Mouse (Mus musculus): ENCODE results near the gene Focad. TPM values are rescaled to one million over a fixed set of nuclear protein-coding genes. Genes with fewer than 3 reads are reported as not detected.

The Focad gene
- polyA plus RNA-seq, 1 experiment: 4.7 TPM

GRCm38 (mm10) chr4:88117942-88118341, 23.5 kb downstream of the Focad start:
- H3K36me3 ChIP-seq (ENCODE audit: control insufficient read depth, insufficient read depth, low read length): no peaks in the 10 kb centered on the region
- 0 out of 2 replicates have a peak, but pooled peaks cover 3% of the 10 kb centered on the region for H3K4me1 ChIP-seq (ENCODE audit: control insufficient read depth, insufficient read depth, insufficient read length)
- no peaks in the 10 kb centered on the region for H3K27me3 ChIP-seq (ENCODE audit: control insufficient read depth, insufficient read depth, low read length)
- H3K4me3 ChIP-seq (ENCODE audit: extremely low read depth, insufficient read depth, insufficient read length): no peak overlapping the region
- no peak for DNase-seq (ENCODE audit: low read depth in 1 of 2, low spot score in 2 of 2)
- H3K27ac ChIP-seq (ENCODE audit: insufficient read depth, low read length): no peak overlapping the region
- TF ChIP-seq CTCF (IDR thresholded peaks at IDR 0.05; ENCODE audit: extremely low read depth, insufficient read depth, insufficient read length, insufficient replicate concordance) (no peak), POLR2A (IDR thresholded peaks at IDR 0.05; ENCODE audit: low read depth, low read length) (no peak)

- Histone ChIP-seq H3K27ac (ENCODE audit: insufficient read depth, low read length) (no peak overlapping the region), H3K27me3 (ENCODE audit: control insufficient read depth, insufficient read depth, low read length) (no peaks in the 10 kb centered on the region), H3K4me3 (ENCODE audit: extremely low read depth, insufficient read depth, insufficient read length) (no peak overlapping the region), H3K4me1 (ENCODE audit: control insufficient read depth, insufficient read depth, insufficient read length) (0 out of 2 replicates have a peak, but pooled peaks cover 3% of the 10 kb centered on the region), H3K36me3 (ENCODE audit: control insufficient read depth, insufficient read depth, low read length) (no peaks in the 10 kb centered on the region)
- TF ChIP-seq POLR2A (IDR thresholded peaks at IDR 0.05; ENCODE audit: low read depth, low read length): no peak
- TF ChIP-seq CTCF (IDR thresholded peaks at IDR 0.05; ENCODE audit: extremely low read depth, insufficient read depth, insufficient read length, insufficient replicate concordance): no peak
- 66% methylated on average over 5 of the region's 5 CpGs for WGBS
- no peak for DNase-seq (ENCODE audit: low read depth in 1 of 2, low spot score in 2 of 2)
These were observed 24.4 kb downstream of the Focad start for GRCm38 (mm10) chr4:88118750-88119395.

- Histone ChIP-seq H3K27ac (ENCODE audit: insufficient read depth, low read length) (no peak overlapping the region), H3K36me3 (ENCODE audit: control insufficient read depth, insufficient read depth, low read length) (no peaks in the 10 kb centered on the region)
- no peak for TF ChIP-seq CTCF (IDR thresholded peaks at IDR 0.05; ENCODE audit: extremely low read depth, insufficient read depth, insufficient read length, insufficient replicate concordance)
- TF ChIP-seq POLR2A (IDR thresholded peaks at IDR 0.05; ENCODE audit: low read depth, low read length): no peak
These were observed 25.7 kb downstream of the Focad start for GRCm38 (mm10) chr4:88120091-88120490.

GRCm38 (mm10) chr4:88122472-88122871, 28.0 kb downstream of the Focad start:
- Histone ChIP-seq H3K4me1 (ENCODE audit: control insufficient read depth, insufficient read depth, insufficient read length) (0 out of 2 replicates have a peak, but pooled peaks cover 3% of the 10 kb centered on the region), H3K27ac (ENCODE audit: insufficient read depth, low read length) (no peak overlapping the region), H3K36me3 (ENCODE audit: control insufficient read depth, insufficient read depth, low read length) (no peaks in the 10 kb centered on the region), H3K4me3 (ENCODE audit: extremely low read depth, insufficient read depth, insufficient read length) (no peak overlapping the region), H3K27me3 (ENCODE audit: control insufficient read depth, insufficient read depth, low read length) (no peaks in the 10 kb centered on the region)
- TF ChIP-seq CTCF (IDR thresholded peaks at IDR 0.05; ENCODE audit: extremely low read depth, insufficient read depth, insufficient read length, insufficient replicate concordance) (no peak), POLR2A (IDR thresholded peaks at IDR 0.05; ENCODE audit: low read depth, low read length) (no peak)
- WGBS: 90% methylated on average over 3 of the region's 3 CpGs
- DNase-seq (ENCODE audit: low read depth in 1 of 2, low spot score in 2 of 2): no peak

More at GRCm38 (mm10) chr4:88120091-88120490, 25.7 kb downstream of the Focad start:
- Histone ChIP-seq H3K4me1 (ENCODE audit: control insufficient read depth, insufficient read depth, insufficient read length) (0 out of 2 replicates have a peak, but pooled peaks cover 3% of the 10 kb centered on the region), H3K4me3 (ENCODE audit: extremely low read depth, insufficient read depth, insufficient read length) (no peak overlapping the region), H3K27me3 (ENCODE audit: control insufficient read depth, insufficient read depth, low read length) (no peaks in the 10 kb centered on the region)
- DNase-seq (ENCODE audit: low read depth in 1 of 2, low spot score in 2 of 2): no peak

GRCm38 (mm10) chr4:88135936-88136335, 41.5 kb downstream of the Focad start:
- Histone ChIP-seq H3K27ac (ENCODE audit: insufficient read depth, low read length) (no peak overlapping the region), H3K27me3 (ENCODE audit: control insufficient read depth, insufficient read depth, low read length) (no peaks in the 10 kb centered on the region), H3K36me3 (ENCODE audit: control insufficient read depth, insufficient read depth, low read length) (no peaks in the 10 kb centered on the region), H3K4me3 (ENCODE audit: extremely low read depth, insufficient read depth, insufficient read length) (no peak overlapping the region), H3K4me1 (ENCODE audit: control insufficient read depth, insufficient read depth, insufficient read length) (no peaks in the 10 kb centered on the region)
- no peak for DNase-seq (ENCODE audit: low read depth in 1 of 2, low spot score in 2 of 2)
- WGBS: 84% methylated on average over 2 of the region's 2 CpGs
- TF ChIP-seq CTCF (IDR thresholded peaks at IDR 0.05; ENCODE audit: extremely low read depth, insufficient read depth, insufficient read length, insufficient replicate concordance) (no peak), POLR2A (IDR thresholded peaks at IDR 0.05; ENCODE audit: low read depth, low read length) (no peak)

GRCm38 (mm10) chr4:88136528-88136927, 42.1 kb downstream of the Focad start:
- no peaks in the 10 kb centered on the region for H3K27me3 ChIP-seq (ENCODE audit: control insufficient read depth, insufficient read depth, low read length)
- H3K36me3 ChIP-seq (ENCODE audit: control insufficient read depth, insufficient read depth, low read length): no peaks in the 10 kb centered on the region
- H3K4me1 ChIP-seq (ENCODE audit: control insufficient read depth, insufficient read depth, insufficient read length): no peaks in the 10 kb centered on the region
- DNase-seq (ENCODE audit: low read depth in 1 of 2, low spot score in 2 of 2): no peak
- TF ChIP-seq CTCF (IDR thresholded peaks at IDR 0.05; ENCODE audit: extremely low read depth, insufficient read depth, insufficient read length, insufficient replicate concordance): no peak
- no peak for TF ChIP-seq POLR2A (IDR thresholded peaks at IDR 0.05; ENCODE audit: low read depth, low read length)
- whole genome bisulfite sequencing: 88% methylated on average over 4 of the region's 4 CpGs
- H3K4me3 ChIP-seq (ENCODE audit: extremely low read depth, insufficient read depth, insufficient read length): no peak overlapping the region
- no peak overlapping the region for H3K27ac ChIP-seq (ENCODE audit: insufficient read depth, low read length)

GRCm38 (mm10) chr4:88138366-88138917, 44.0 kb downstream of the Focad start:
- Histone ChIP-seq H3K4me3 (ENCODE audit: extremely low read depth, insufficient read depth, insufficient read length) (no peak overlapping the region), H3K4me1 (ENCODE audit: control insufficient read depth, insufficient read depth, insufficient read length) (no peaks in the 10 kb centered on the region), H3K36me3 (ENCODE audit: control insufficient read depth, insufficient read depth, low read length) (no peaks in the 10 kb centered on the region), H3K27ac (ENCODE audit: insufficient read depth, low read length) (no peak overlapping the region), H3K27me3 (ENCODE audit: control insufficient read depth, insufficient read depth, low read length) (no peaks in the 10 kb centered on the region)
- TF ChIP-seq POLR2A (IDR thresholded peaks at IDR 0.05; ENCODE audit: low read depth, low read length) (no peak), CTCF (IDR thresholded peaks at IDR 0.05; ENCODE audit: extremely low read depth, insufficient read depth, insufficient read length, insufficient replicate concordance) (no peak)
- no peak for DNase-seq (ENCODE audit: low read depth in 1 of 2, low spot score in 2 of 2)
- 88% methylated on average over 2 of the region's 2 CpGs for WGBS

Data from spleen, adult 2 months (tissue).